Mouse (Mus musculus) heart, postnatal 0 days (tissue): Measurements from ENCODE around the gene Sh3bp5l.
"Not testable (repeated sequence)": the region's sequence is repeated elsewhere in the genome, so short reads cannot be mapped to it uniquely, and the experiment has no call there.

ENCODE experiments used
- CTCF ChIP-seq: IDR thresholded peaks from 2 replicates; pipeline ENCODE4 v1.5.1; 2016; ENCODE audit warnings: antibody characterized with exemption, control low read depth, low read depth
- EP300 ChIP-seq: IDR thresholded peaks from 2 replicates; pipeline ENCODE4 v1.6.1; 2016; ENCODE audit warnings: antibody characterized with exemption, low read depth

GRCm38 (mm10) chr11:58366191-58366590, 35.7 kb downstream of the Sh3bp5l start:
- not testable (repeated sequence) for TF ChIP-seq EP300, CTCF
